Mouse (Mus musculus) thymus, postnatal 36 days (tissue): ENCODE measurements around the gene Wdr1.
"Not testable (repeated sequence)": the region's sequence is repeated elsewhere in the genome, so short reads cannot be mapped to it uniquely, and the experiment has no call there.

Experiments used
- DNase-seq, 2 experiments: peaks; one replicate each; pipeline ENCODE4 v3.0.0; 2022; ENCODE audit warnings: mixed read lengths in 2 of 2

Wdr1 gene

DNA sequence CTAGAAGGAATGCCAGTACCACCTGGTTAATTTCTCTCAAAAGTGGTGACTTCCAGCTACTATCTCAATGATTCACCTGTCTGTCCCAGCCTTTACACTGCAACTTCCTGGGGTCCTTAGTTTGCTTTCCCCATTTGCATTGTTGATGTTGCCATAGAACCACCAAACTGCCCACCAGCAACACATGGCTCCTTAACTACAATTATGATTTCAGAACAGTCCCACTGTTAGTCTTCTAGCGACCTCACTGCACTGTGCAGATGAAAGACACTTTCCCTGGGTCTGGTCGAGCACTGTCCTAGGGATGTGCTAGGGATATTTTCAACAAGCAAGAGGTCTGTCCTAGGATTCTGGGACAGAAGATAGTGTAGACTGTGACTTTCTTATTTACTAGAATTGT lies at the start of gene Wdr1:
TSS of gene Wdr1 (minus strand) at position 101 of the 400 bp plus-strand sequence.
- DNase-seq = no peak

DNA sequence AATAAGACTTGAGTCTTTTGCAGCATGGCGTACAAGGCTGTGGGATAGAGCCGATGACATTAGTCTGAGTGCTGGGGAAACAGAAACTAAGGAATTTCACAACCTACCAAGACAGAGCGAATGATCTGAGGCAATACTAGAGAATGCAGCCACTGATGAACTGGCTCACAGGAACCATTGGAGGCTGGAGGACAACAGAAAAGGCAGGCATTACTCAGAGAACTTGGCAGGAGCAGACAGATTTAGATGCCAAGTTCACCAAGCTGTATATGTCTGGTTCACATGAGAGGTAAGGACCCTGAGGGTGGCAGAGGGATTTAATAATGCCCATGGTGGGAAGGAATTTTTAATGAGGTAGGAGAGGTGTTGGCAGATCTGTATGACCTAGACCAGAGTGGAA lies 48.1 kb upstream of the Wdr1 start:
- DNase-seq = no peak

DNA sequence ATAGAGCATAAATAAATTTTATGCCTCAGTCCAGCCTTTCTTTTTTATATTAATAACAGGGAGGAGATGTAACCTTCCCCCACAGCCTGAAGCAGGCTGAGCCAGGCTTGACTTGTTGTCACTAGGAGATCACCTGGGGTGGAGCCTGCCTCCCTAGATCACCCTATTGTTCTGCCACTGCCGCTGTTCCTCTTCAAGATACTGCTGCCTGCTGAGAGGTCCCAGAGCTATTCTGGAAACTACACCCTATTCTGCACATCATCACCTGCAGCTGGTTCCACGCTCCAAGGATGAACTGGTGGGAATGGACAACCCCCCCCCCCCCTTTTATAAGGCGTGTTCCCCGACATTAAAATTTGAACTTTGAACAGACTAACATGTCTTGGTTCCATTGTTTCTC lies 45.2 kb upstream of the Wdr1 start:
- DNase-seq = not testable (repeated sequence)

GRCm38 (mm10) chr5:38598647-38599304 lies 35.8 kb upstream of the Wdr1 start:
- no peak for DNase-seq

DNA sequence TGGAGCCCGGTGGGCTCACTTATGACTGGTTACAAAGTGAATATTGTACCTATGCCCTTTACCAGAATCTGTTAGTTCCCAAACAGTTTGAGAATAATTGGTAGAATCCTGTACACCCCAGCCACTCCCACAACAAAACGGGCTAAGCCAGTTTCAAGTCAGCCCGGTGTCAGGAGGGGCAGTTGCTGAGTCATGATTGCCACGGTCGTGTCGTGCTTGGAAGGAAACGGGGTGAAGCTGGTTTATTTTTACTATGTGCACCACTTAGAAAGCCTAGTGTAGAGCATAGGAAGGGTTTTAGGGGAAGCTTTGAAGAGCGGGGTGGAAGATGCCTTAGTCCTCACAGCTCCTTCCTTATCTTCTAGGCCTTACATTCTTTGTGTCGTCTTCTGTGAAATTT lies 25.9 kb upstream of the Wdr1 start:
- no peak for DNase-seq

DNA sequence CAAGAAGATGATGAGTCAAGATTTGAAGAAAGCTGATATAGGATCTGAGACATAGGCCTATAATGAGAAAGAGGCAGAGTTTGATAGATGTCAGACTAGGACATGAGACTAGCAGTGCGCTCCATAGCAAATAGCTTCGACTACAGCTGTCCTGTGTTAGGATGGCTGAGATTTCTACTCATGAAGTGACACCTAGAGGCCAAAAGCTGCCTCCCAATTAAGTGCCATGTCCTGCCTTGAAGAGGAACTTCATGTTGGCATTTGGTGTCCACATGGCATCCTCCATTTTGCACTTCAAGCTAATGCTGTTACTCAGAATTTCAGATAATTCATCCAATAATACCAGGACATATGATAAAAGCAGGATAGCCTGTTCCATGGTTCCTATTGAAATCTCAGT lies 22.4 kb upstream of the Wdr1 start:
- DNase-seq = no peak

- no peak for DNase-seq
Measured at GRCm38 (mm10) chr5:38583026-38583425, 20.0 kb upstream of the Wdr1 start.

- DNase-seq = peak; percentile 11 to 14
Measured at GRCm38 (mm10) chr5:38580703-38581102, 17.7 kb upstream of the Wdr1 start.

DNA sequence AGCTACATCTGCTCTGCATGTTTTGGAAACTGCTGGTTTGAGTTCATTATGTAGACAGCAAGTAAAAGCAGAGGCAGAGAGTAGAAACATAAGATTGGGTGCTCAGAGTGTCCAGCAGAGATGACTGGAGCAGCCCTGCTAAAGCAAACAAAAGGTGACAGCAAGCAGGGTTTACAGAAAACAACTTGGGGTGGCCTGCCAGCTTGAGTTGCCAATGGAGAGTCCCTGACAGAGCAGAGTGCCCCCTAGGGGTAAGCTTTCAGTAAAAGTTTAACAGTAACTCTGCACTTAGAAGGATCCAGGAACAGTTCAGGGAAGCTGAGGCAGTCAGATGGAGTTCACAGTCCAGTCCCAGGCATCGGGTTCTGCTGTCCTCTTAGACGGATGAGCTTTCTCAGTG lies 7.9 kb upstream of the Wdr1 start:
- peak in 1 of 2 experiments; percentile 8 for DNase-seq

- DNase-seq = no peak
Measured at GRCm38 (mm10) chr5:38568652-38569051, 5.6 kb upstream of the Wdr1 start.

DNA sequence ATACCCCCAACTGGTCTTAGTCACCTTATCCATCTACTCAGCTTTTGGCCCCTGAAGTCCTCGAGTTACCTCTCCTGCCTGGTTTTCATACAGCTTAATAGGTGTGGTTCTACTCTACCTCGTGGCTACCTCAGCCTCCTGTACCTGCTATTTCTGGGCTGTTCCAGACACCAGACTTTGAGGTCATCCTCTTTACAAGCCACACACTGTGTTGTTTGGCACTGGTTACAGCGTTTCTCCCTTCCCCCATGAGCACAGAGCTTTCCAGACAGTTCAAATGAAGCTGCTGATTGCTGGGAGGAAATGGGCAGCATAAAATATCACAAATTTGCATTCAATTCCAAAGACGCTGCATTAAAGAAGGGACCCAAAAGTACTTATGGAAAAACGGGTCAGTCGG lies 1.8 kb upstream of the Wdr1 start:
- no peak for DNase-seq

GRCm38 (mm10) chr5:38561426-38562024 lies 1.5 kb downstream of the Wdr1 start:
- peak; percentile 99 for DNase-seq

- DNase-seq = peak; percentile 47 to 69
Measured at GRCm38 (mm10) chr5:38560586-38561425, 2.2 kb downstream of the Wdr1 start.

DNA sequence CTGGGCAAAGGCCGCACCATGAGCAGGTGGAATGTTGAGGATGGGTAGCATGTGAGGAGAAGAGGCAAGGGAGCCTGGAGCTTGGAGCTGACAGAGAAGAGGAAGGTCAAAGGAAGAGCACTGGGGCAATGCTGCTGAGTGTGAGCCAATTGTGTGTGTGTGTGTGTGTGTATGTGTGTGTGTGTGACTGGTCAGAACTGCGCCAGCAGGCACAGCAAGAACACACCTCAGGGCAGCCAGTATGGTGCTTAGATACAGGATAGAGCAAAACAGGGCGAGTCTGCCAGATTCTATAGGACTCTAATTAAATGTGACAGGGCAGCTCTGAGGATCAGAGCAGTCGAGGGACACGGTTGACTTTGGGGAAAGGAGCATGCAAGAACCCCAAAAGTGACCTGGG lies 4.2 kb downstream of the Wdr1 start:
- DNase-seq = no peak

- no peak for DNase-seq
Measured at GRCm38 (mm10) chr5:38557811-38558210, 5.2 kb downstream of the Wdr1 start.

GRCm38 (mm10) chr5:38556406-38556805 lies 6.6 kb downstream of the Wdr1 start:
- no peak for DNase-seq

- no peak for DNase-seq
Measured at GRCm38 (mm10) chr5:38553953-38554352, 9.1 kb downstream of the Wdr1 start.

DNA sequence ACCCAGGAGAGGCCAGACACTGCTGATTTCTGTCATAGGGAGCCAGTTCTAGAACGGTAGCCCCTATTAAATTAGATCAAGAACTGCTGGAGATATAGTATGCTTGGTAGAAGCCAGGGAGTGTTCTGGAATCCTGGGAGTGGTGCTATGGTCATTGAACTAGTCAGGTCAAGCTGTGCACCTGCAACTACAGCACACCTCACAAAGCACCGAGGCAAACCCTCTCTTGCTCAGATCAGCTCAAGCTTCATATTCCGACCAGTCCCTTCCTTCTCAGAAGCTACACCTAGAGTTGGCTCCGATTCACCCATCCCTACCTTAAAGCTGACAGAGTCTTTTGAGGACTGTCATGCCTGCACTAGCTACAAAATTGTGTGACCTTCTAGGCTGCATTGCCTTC lies 9.5 kb downstream of the Wdr1 start:
- no peak for DNase-seq

DNA sequence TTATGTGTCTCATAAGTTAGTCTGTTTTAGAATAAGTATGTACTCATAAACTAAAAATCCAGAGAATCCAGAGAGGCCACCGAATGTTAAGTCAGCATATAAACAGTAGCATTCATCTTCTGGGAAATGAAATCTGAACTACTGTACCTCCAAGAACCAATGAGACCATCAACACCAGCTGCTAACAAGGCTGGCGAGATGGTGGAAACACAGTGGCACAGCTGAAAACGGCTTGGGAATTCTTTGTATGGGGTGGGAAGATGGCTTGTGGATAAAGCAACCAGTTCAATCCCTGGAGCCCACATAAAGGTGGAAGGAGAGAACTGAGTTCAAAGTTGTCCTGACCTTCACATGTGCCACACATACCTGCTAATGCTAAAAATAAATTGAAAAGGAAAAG lies 10.4 kb downstream of the Wdr1 start:
- DNase-seq = no peak

- DNase-seq = no peak
Measured at GRCm38 (mm10) chr5:38550221-38550768, 12.7 kb downstream of the Wdr1 start.

DNA sequence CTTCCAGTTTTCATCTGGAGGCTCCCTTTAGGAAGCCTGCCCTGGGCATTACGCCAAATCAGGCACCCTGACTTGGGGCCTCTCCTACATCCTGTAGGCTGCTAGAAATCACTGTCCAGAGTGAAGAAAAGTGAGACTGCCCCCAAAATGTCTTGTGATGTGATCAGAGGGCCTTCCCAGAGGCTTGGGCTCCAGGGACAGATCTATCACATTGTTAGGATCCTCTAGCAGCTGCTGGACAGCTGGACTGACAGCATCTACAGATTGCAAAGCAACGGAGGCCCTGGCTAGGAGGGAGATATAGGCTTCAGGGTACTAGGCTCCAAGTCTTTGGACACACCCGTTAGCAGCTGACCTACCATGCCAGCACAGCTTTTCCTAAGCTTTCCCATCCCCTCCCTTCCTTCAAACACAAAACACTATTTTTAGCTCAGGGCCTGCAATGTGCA lies 13.5 kb downstream of the Wdr1 start:
- no peak for DNase-seq

GRCm38 (mm10) chr5:38547375-38547774 lies 15.6 kb downstream of the Wdr1 start:
- no peak for DNase-seq
